Mouse (Mus musculus): ENCODE measurements around the gene B3gntl1.
"Not testable (repeated sequence)": the region's sequence is repeated elsewhere in the genome, so short reads cannot be mapped to it uniquely, and the experiment has no call there.

B3gntl1 gene

DNA sequence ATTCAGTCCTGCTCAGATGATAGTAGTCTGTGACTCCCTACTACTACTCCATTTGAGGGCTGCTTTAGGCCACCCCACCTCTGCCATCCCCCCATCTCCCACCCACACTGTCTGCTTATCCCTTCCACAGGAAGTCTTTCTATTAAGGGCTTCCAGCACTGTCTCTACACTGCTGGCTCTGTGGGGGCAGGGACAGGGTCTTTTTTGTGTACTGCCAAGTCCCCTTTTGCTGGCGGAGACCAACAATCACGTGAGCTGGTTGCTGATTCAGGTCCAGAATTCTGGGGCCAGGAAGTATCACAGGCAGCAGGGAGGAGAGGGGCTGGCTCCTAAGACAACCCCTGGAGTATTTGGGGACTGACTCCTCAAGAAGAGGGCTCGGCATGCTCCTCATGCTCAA lies 10.3 kb upstream of the B3gntl1 start:
- DNase-seq (ENCODE audit: low spot score) = no peak

- no peak for DNase-seq (ENCODE audit: low spot score)
These were observed 7.8 kb upstream of the B3gntl1 start for GRCm38 (mm10) chr11:121680750-121681149.

DNA sequence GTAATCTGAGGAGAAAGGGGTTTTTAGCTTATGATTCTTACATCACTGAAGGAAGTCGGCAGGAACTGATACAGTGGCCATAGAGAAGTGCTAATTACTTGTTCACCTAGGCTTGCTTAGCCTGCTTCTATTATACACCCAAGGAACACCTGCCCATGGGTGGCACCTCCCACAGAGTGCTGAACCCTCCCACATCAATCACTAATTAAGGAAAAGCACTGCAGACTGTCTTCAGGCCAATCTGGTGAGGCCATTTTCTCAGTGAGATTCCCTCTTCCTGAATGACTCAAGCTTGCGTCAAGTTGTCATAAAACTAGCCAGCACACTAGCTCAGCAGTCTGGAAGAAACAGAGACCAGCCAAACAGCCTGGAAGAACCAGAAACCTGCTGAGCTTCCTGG lies 6.6 kb upstream of the B3gntl1 start:
- DNase-seq (ENCODE audit: low spot score) = no peak

DNA sequence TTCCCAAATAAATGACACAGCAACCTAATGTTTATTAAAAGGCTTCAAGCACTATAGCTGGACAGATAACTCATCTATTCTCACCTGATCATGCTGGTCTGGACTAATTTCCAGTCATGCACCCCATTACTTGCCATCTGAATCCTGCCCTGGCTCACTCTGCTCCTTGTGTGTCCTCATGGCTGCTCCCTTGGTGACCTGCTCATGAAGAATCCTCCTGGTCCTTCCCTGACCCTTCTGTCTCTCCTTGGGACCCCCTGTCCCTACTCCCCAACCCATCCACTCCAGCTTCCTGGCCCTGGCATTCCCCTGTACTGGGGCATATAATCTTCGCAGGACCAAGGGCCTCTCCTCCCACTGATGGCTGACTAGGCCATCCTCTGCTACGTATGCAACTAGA lies 3.9 kb upstream of the B3gntl1 start:
- no peak for DNase-seq (ENCODE audit: low spot score)

DNA sequence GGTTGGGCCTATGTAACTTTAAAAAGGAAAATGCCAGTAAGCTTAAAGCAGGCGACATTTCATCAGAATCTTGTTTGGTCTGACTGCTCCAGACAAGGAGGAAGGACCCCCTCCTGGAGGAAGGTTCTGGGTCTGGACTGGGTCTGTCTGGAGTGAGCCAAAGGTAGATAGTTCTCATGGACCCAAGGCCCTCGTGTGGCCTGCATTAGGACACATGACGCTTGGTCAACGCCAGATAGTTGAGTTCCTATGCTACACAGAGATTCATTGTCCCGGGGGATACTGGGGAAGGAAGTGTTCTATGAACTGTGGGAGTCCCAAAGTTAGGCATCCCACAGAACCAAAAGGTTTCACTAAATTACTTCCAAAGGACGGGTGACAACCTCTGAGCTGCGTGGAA lies 676 bp upstream of the B3gntl1 start:
- DNase-seq (ENCODE audit: low spot score) = no peak

- no peak for DNase-seq (ENCODE audit: low spot score)
These were observed 502 bp downstream of the B3gntl1 start for GRCm38 (mm10) chr11:121672312-121672989.

DNA sequence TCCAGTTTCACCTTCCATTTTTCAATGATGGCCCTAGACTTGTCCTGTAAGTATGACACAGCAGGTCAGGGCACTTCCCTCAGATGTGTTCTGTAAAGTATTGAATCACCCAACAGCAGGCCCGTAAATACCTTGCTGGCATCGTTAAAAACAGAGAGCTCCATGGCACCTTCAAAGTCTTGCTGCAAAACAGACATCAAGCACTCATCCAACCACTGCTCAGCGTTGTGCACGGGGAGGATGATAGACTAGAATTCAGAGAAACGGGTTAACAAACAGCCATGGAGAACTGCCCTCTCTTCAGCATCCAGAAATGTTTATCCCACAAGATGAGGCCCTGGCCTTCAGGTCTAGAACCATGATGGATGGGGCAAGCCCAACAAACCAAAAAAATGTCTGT lies 2.0 kb downstream of the B3gntl1 start:
- no peak for DNase-seq (ENCODE audit: low spot score)

DNA sequence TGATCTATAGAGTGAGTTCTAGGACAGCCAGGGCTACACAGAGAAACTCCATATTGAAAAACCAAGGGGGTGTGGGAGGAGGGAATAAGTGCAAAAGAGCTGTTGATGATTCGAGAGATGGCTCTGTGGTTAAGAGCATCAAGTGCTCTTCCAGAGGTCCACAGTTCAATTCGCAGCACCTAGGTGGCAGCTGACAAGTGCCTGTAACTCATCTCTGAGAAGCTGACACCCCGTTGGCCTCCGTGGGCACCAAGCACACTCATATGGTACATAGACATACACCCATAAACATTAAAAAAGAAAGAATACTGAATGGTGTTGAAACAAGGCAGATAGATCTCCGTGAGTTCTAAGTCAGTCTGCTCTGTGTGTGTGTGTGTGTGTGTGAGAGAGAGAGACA lies 4.2 kb downstream of the B3gntl1 start:
- no peak for DNase-seq (ENCODE audit: low spot score)

- no peak for DNase-seq (ENCODE audit: low spot score)
These were observed 5.4 kb downstream of the B3gntl1 start for GRCm38 (mm10) chr11:121667541-121667940.

- no peak for DNase-seq (ENCODE audit: low spot score)
These were observed 11.8 kb downstream of the B3gntl1 start for GRCm38 (mm10) chr11:121661116-121661515.

DNA sequence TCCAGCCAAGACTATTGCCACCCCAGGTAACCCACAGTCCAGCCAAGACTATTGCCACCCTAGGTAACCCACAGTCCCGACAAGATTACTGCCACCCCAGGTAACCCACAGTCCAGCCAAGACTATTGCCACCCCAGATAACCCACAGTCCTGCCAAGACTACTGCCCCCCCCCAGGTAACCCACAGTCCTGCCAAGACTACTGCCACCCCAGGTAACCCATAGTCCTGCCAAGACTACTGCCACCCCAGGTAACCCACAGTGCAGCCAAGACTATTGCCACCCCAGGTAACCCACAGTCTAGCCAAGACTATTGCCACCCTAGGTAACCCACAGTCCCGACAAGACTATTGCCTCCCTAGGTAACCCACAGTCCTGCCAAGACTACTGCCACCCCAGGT lies 12.3 kb downstream of the B3gntl1 start:
- DNase-seq (ENCODE audit: low spot score) = not testable (repeated sequence)

GRCm38 (mm10) chr11:121658151-121658550 lies 14.8 kb downstream of the B3gntl1 start:
- DNase-seq (ENCODE audit: low spot score) = no peak

DNA sequence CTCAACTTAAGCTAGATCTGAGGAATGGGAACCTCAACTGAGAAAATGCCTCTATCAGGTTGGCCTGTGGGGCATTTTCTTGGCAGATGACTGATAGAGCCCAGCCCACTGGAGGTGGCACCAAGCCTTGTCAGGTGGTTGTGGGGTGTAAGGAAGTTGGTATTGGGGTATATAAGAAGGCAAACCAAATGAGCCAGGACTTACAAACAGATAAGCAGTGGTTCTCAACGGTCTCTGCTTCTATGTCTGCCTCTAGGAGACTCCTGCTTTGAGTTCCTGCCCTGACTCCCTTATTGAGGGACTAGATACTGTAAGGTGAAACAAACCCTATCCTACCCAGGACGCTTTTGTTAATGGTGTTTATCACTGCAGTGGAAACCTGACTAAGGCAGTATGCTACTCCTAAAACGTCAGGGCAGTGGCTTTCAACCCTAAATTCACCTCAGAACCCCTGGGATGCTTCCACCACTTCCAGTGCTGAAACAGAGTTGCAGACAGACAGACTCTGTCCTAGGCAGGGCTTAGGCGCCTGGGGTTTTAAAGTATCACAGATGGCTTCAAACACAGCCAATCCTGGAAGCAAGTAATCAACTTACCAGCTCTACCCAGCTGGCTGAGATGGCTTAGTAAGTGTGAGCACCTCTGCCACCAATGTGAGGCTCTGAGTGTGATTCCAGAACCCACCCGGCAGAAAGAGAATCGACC lies 17.0 kb downstream of the B3gntl1 start:
- no peak for DNase-seq (ENCODE audit: low spot score)

DNA sequence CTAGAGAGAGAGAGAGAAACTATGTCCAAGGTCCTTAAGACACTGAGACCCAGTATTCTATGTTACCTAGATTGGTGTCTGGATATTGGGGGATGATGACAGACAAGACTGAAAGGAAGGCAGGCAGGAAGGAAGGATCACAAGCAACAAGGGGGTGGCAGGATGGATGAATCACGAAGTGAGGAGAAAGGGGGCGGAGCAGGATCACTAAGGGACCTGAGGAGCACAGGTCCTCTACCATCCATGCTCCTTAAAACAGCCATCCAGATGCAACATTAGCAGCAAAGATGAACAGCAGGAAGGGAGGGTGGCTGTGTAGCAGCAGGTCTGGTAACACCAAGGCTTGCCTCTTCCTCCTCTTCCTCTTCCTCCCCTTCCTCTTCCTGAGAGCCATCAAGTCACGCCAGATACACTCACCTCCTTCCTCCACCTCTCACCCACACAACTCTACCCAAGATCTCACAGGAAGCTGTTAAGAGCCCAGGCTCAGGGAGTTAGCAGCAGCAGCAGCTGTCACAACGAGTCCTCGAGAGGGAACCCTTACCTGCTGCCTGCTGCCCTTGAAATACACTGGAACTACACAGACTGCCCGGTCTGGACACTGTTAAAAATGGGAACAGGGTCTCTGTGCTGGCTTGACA lies 17.7 kb downstream of the B3gntl1 start:
- no peak for DNase-seq (ENCODE audit: low spot score)

DNA sequence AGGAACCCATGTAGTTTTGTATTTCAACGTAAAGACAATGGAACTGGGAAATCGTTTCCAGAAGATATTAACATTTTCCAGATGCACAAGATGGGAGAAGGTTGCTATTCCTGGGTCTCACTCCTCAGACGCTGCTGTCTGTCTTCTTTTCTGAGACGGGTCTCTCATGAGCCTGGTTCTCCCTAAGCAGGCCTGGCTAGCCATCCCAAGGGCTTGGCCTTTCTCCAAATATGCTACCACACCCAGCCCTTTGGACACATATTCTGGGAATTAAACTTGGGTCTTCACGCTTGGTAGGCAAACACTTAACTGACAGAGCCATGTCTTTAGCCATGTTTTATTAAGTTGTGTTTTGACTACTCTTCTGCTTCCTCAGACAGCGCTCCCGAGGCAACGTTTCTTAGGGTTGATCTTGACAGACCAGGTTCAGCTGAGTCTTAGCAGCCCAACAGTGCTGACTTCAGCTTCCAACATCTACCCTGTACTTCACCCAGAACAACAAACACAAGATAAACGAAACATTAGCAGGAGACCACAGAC lies 18.5 kb downstream of the B3gntl1 start:
- no peak for DNase-seq (ENCODE audit: low spot score)

DNA sequence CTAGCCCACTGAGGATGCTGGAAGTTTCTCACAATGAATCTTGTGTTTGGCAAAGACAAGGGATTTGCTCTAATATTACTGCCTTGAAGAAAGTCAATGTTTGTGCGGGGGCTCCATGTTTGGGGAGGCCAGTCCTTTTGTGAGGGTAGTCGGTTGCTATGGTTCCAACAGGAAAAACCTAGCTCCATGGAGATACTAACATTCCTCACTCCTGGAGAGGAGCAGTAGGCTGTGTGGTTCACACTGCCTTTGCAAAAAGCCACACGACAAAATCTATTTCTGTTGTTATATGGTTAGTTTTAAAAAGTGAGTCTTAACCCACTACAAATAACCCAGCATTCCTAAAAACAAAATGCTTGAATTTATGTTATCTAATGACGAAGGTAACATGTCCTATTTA lies 19.3 kb downstream of the B3gntl1 start:
- DNase-seq (ENCODE audit: low spot score) = no peak

DNA sequence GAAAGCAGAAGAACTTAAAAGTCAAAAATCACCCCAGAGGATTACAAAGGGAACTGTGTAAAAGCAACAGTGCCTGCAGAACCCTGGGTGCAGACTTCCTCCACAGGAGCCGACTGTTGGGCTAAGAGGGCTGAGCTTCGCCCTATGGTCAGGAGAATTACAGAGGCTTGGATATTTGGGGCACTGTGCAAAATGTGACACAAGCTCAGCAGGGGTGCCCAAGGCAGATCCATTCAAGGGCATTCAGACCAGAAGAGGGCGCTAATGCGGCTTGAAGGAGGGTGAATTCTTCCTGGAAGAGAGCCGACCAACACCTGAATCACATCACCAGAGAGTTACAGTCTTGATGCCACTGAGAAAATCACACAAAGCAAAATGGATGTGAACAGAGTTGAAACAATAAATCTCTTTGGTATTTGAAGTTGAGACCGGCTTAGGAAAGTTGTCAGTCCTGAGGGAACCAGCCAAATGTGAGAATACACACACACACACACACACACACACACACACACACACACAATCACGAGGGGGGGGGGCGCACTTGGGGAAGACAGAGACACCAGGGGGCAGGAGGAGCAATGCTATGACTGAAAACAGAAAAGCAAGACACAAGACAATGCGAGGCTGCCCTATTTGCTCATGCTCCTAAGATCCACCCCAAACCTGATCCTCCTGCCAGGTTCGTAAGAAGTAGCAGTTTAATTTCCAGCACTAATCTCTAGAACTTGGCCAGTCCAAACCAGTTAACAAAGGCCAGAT lies 20.2 kb downstream of the B3gntl1 start:
- DNase-seq (ENCODE audit: low spot score) = peak; percentile 62

DNA sequence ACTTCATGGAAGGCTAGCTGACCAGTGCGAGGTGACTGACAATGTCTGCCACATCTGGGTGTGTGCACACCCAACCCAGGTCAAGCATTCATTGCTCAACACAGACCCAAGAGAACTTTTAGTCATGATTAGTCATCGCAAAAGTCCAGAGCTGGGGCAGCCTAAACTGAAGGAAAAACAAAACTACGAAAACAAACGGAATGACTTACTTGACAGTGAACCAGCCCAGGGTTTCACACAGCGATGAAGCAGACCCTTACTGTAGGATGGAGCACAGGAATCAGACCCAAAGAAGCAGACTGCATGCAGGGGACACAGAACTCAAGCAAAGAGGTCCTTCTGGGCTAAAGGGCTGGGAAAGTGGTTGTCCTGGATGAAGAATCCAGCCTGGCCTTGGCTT lies 21.0 kb downstream of the B3gntl1 start:
- no peak for DNase-seq (ENCODE audit: low spot score)

DNA sequence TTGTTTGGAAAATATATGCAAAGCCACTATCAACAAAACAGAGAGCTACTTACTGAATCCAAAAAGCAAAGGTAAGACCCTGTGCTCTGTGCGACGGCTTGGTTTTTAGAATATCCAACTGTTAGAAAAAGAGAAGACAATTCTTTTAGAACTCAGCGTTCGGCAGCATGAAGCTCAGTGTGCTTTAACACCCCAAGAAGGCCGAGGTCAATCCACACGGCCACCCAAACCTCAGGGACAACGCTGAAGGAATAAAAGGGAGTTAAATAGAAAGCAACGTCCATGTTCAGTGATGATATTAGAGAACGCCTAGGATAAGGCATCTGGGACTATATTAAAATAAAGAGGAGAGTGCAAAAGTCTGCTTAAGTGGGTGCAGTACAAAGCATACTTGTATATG lies 21.4 kb downstream of the B3gntl1 start:
- no peak for DNase-seq (ENCODE audit: low spot score)

- DNase-seq (ENCODE audit: low spot score) = no peak
These were observed 22.3 kb downstream of the B3gntl1 start for GRCm38 (mm10) chr11:121650668-121651067.

- DNase-seq (ENCODE audit: low spot score) = peak; percentile 25
These were observed 23.1 kb downstream of the B3gntl1 start for GRCm38 (mm10) chr11:121649900-121650299.

GRCm38 (mm10) chr11:121648166-121648565 lies 24.8 kb downstream of the B3gntl1 start:
- DNase-seq (ENCODE audit: low spot score) = no peak

All from ovary, postnatal 14 days (tissue).